Mouse (Mus musculus): ENCODE measurements at regions not wholly inside any gene's neighbourhood (a gene's known extent, or its start where the extent isn't known, plus 50 kb on each side); places are given as distances from the start of the nearest gene placed in this dataset.
"Not testable (repeated sequence)": the region's sequence is repeated elsewhere in the genome, so short reads cannot be mapped to it uniquely, and the experiment has no call there.

DNA sequence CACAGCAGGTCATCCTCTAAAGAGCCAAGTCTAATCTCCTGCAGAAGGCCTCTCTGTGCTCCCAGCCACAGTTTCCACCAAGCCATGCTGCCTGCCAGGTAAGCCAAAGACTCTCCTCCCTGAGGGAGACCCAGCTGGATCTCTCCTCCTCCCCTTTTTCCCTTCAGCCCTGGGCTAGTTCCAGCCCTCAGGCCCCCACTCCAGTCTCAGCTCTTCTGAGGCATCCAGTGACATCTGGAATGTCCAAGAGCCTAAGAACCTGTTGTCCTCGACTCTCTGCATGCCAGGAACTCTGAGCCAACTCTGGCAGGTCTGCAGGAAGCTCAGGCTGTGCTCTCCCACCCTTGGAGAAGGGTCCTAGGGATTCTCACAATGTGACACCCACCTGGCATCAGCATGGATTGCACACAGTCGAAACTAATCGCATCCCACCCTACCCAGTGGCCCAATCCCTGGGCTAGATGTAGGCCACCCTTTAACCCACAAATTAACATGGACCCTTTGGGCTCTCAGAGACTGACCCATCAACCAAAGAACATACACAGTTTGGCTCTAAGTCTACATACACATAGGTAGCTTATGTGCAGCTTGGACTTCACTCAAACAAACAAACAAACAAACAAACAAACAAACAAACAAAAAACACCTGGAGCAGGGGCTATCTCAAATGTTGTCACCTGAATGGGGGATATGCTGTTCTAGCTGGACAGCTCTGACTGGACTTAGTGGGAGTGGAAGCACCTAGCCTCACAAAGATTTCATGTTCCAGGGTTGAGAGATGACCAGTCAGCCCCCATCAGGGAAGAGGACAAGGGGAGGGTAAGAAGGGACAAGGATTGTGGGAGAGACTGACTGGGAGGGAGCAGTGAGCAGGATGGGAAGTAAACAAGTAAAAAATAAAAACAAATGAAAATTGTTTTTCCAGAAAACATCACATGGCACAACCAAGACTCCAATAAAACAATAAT is 57.9 kb upstream of the Zfp709 start:
- in situ Hi-C loops (cut with MboI, MseI): loop anchor here in 1 of 2 experiments (5.0 kb wide), 1 partner anchor 33 kb away; no protein-coding TSS in a partner anchor

DNA sequence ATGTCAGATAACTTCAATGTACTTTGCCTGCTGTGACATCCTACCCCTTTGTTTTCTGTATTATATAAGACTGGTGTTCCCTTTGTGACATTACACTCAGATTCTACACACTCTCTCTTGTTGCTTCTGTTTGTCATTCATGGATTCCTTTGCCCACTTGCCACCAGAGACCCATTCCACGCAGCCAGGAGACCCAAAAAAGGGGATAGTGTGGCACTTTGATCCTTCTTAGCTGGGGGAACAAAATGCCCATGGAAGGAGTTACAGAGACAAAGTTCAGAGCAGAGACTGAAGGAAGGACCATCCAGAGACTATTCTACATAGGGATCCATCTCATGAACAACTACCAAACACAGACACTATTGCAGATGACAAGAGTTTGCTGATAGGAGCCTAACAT is 59.1 kb upstream of the Zfp709 start:
- in situ Hi-C loops (cut with MboI, MseI): loop anchor here in 1 of 2 experiments (5.0 kb wide), 1 partner anchor 35 kb away; no protein-coding TSS in a partner anchor

- in situ Hi-C loops (cut with MboI, MseI): loop anchor here (5.0 to 10.0 kb wide), 2 partner anchors 37 to 635 kb away; no protein-coding TSS in a partner anchor
Measured at GRCm38 (mm10) chr8:71819936-71820335, 61.9 kb upstream of the Zfp709 start.

DNA sequence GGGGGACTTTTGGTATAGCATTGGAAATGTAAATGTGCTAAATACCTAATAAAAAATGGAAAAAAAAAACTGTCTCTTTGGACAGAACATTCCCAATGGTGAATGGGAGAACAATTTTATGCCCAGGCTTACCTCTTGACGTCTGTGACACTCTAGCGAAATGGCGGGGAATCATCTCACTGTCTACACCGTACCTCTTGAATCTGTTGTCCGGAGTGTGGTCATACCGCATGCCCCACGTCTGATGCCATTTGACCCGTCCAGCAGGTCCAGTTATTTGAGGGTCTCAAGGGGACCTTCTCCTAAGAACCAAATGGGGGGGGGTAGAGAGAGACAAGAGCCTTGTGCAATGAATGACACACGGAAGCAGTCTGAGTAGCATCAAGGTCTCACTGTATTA is 62.4 kb upstream of the Zfp709 start:
- in situ Hi-C loops (cut with MboI, MseI): loop anchor here (10.0 kb wide), 1 partner anchor 635 kb away; no protein-coding TSS in a partner anchor

DNA sequence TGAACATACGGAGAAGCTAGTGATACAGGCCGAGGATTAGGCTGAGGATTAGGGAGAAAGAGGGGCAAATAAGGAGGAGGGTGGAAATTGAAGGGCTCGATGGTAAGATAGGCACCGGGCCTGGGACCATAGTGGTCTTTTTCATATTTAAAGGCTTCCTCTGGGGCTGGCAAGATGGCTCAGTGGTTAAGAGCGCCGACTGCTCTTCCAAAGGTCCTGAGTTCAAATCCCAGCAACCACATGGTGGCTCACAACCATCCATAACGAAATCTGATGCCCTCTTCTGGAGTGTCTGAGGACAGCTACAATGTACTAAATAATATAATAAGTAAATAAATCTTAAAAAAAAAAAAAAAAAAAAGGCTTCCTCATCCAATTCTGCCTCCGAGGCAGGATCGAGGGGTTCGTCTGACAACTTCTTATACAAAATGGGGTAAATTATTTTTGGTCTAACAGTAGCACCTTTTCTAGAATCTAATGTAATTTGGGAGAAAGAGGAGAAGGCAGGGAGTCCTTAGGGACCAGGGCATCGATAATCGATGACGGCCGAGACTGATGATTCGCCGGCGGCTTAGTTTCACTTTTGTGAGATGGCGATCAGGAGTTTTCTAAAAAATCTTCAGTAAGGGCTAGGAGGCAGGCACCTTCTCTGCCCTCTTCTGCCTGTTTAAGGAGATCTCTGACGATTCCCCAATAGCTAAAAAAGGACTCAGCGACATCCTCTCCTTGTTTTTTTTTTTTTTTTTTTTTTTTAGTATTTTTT is 65.4 kb upstream of the Zfp709 start:
- in situ Hi-C loops (cut with MboI, MseI): loop anchor here (10.0 kb wide), 1 partner anchor 632 kb away; no protein-coding TSS in a partner anchor

GRCm38 (mm10) chr8:71815813-71816212 is 66.0 kb upstream of the Zfp709 start:
- in situ Hi-C loops (cut with MboI, MseI): loop anchor here (10.0 kb wide), 1 partner anchor 631 kb away; no protein-coding TSS in a partner anchor

- in situ Hi-C loops (cut with MboI, MseI): loop anchor here (5.0 to 10.0 kb wide), 3 partner anchors 42 to 683 kb away; no protein-coding TSS in a partner anchor
Measured at GRCm38 (mm10) chr8:71814740-71815514, 66.9 kb upstream of the Zfp709 start.

- in situ Hi-C loops (cut with MboI, MseI): loop anchor here (5.0 to 10.0 kb wide), 3 partner anchors 43 to 682 kb away; no protein-coding TSS in a partner anchor
Measured at GRCm38 (mm10) chr8:71813889-71814288, 67.9 kb upstream of the Zfp709 start.

DNA sequence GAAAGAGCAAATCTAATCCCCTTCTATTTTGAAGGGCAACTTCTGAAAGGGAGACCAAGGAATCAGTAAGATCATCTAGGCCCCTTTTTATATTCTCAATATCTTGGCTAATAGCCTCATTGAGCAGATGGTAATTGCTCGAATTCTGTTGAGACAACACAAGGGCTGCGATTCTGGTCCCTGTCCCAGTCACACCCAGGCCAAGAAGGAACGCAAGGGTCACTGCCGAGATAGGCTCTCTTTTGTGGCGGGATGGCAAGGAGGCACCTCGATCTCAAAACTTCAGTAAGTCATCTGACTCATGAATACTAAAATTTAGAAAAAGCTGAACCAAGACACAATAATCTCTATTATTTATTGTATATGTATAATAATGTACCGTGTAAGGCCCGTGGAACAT is 68.6 kb upstream of the Zfp709 start:
- in situ Hi-C loops (cut with MboI, MseI): loop anchor here (5.0 to 10.0 kb wide), 3 partner anchors 44 to 681 kb away; no protein-coding TSS in a partner anchor

- in situ Hi-C loops (cut with MboI, MseI): loop anchor here in 1 of 2 experiments (10.0 kb wide), 1 partner anchor 577 kb away; no protein-coding TSS in a partner anchor
Measured at GRCm38 (mm10) chr8:71807788-71808187, 74.0 kb upstream of the Zfp709 start.

GRCm38 (mm10) chr8:71804586-71804985 is 77.2 kb upstream of the Zfp709 start:
- in situ Hi-C loops (cut with MboI, MseI): loop anchor here in 1 of 2 experiments (10.0 kb wide), 1 partner anchor 580 kb away; no protein-coding TSS in a partner anchor

DNA sequence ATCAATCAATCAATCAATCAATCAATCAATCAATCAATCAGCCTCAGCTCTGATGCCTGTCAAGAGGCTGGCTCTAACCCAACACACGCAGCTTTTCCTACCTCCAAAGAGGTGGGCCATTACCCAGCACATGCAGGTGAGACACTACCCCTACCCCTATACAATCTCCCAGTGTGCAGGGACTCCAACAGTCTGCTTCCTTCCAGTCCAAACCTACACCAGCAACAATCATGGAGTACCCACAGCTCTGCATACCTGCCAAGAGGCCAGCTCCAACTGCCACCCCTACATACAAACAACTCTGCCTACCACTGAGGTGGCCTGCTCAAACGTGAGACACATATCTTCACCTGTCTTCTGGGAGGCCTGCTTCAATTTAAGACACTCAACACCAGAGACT is 76.7 kb upstream of the Fcho1 start:
- in situ Hi-C loops (cut with MboI, MseI): loop anchor here in 1 of 2 experiments (10.0 kb wide), 1 partner anchor 583 kb away; no protein-coding TSS in a partner anchor

DNA sequence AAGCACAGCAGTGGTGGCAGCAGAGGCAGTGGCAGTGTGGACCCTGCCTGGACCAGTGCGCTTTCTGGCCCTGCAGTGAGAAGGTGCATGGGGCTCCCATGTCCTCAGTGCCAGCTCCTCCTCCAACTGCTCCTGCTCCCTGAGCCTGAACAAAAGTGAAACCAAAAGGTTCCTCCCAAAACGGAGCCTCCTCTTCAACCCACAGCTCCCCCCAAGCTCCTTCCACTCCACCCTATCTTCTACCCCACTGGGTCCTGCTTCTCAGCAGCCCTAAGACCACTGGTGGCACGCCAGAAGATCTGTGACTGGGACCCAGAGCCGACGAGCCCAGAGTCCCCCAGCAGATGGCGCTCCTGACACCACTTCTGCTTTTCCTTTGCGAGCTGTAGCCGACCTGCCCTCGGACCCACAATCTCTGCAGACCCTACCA is 63.5 kb upstream of the Fcho1 start:
- in situ Hi-C loops (cut with MboI, MseI): loop anchor here in 1 of 2 experiments (5.0 kb wide), 1 partner anchor 582 kb away; no protein-coding TSS in a partner anchor

DNA sequence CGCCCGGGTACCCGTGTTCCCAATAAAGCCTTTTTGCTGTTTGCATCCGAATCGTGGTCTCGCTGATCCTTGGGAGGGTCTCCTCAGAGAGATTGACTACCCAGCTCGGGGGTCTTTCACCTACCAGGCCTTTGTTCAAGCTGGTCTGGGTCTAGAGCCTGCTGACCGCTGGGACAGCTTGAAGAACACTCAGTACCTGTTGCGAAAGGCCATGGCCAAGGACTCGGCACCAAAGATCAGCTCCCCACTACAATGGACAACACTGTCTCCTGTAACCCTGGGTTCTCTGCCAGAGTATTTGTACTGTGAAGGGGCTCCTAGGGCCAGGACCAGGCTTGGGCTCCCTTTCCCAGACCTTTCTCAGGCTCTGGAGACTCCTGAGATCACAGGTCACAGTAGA is 55.1 kb upstream of the Fcho1 start:
- in situ Hi-C loops (cut with MboI, MseI): not testable (repeated sequence)

GRCm38 (mm10) chr8:71779824-71780223 is 54.3 kb upstream of the Fcho1 start:
- in situ Hi-C loops (cut with MboI, MseI): not testable (repeated sequence)

GRCm38 (mm10) chr8:71779380-71779779 is 53.9 kb upstream of the Fcho1 start:
- in situ Hi-C loops (cut with MboI, MseI): not testable (repeated sequence)

DNA sequence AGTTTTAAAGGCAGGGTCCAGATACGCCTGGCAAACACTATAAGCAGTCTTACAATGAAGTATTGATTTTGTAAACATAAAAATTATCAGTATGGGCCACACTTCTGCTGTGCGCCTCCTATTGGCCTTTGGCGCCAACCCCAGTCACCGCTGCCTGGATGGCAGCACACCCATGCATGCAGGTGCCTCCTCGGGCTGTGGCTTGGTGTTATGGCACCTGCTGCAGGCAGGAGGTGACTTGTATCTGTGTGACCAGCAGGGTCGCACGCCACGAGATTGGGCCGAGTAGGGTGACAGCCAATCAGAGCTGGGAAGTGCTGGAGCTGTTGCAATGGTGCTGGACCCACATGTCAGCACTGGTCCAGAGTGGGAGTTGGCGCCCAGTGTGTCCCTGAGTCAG is 53.4 kb upstream of the Fcho1 start:
- in situ Hi-C loops (cut with MboI, MseI): no loop called here

Measured in T-helper 17 cell (primary cell).